10 mouse cellular contexts compared by ENCODE assay signal in genomic region chr4:119157186-119157585, GRCm38 (mm10). TPM values are rescaled to one million over a fixed set of nuclear protein-coding genes. Genes with fewer than 3 reads are reported as not detected.
A peak's percentile ranks its signal among the peaks of the same experiment; 100 is the strongest.
DNase-seq lines count a peak whose midpoint lies in the region; ATAC-seq and TF ChIP-seq lines count a peak whose summit lies in the region.
"Had no signal": no experiment of that assay in that cellular context is flagged by ENCODE, and none has a peak within 500 bp of the region (broad histone marks: within the 10 kb centered on the region; RNA-seq: fewer than 3 reads in every experiment).

No protein-coding gene starts in this region.

- no peak for TF ChIP-seq POLR2A in ES-Bruce4 (IDR thresholded peaks at IDR 0.05; ENCODE audit: insufficient read depth, low read length)

- H3K27ac ChIP-seq in intestine, postnatal 0 days (ENCODE audit: low read depth, low read length), result no peak overlapping the region
- no peak overlapping the region for H3K27ac ChIP-seq in intestine, embryonic 16.5 days (ENCODE audit: low read length)
- no peak overlapping the region for H3K27ac ChIP-seq in ES-Bruce4 (ENCODE audit: insufficient read depth, low read length)
- no peak overlapping the region for H3K27ac ChIP-seq in kidney, postnatal 0 days
- H3K27ac ChIP-seq in neural tube, embryonic 11.5 days (ENCODE audit: low read depth, low read length), result no peak overlapping the region
- H3K27ac ChIP-seq: limb, embryonic 12.5 days had no signal

- TF ChIP-seq EP300 in ES-Bruce4 (IDR thresholded peaks at IDR 0.05; ENCODE audit: insufficient read depth, low read depth, low read length), result no peak

- no peak overlapping the region for H3K9ac ChIP-seq in intestine, postnatal 0 days (ENCODE audit: low read depth, low read length)
- H3K9ac ChIP-seq in intestine, embryonic 16.5 days (ENCODE audit: low read depth, low read length), result no peak overlapping the region
- no peak overlapping the region for H3K9ac ChIP-seq in ES-Bruce4 (ENCODE audit: low read depth, poor library complexity, severe bottlenecking)
- H3K9ac ChIP-seq in kidney, postnatal 0 days (ENCODE audit: low read depth, low read length), result no peak overlapping the region
- H3K9ac ChIP-seq in neural tube, embryonic 11.5 days (ENCODE audit: low read length), result no peak overlapping the region
- H3K9ac ChIP-seq: limb, embryonic 12.5 days had no signal

- DNase-seq in A20 (ENCODE audit: low read depth, low spot score), result peak; percentile 68
- peak; percentile 47 for DNase-seq in cerebellum, adult 9-10 months
- DNase-seq in kidney, postnatal 0 days (ENCODE audit: low spot score), result peak; percentile 32
- DNase-seq in neural tube, embryonic 11.5 days (ENCODE audit: low spot score), result peak; percentile 58

- peak; percentile 70 for TF ChIP-seq CTCF in intestine, postnatal 0 days (IDR thresholded peaks at IDR 0.05; ENCODE audit: low read depth)
- peak; percentile 28 for TF ChIP-seq CTCF in ES-Bruce4 (IDR thresholded peaks at IDR 0.05; ENCODE audit: low read depth, low read length)
- TF ChIP-seq CTCF in kidney, postnatal 0 days (IDR thresholded peaks at IDR 0.05; ENCODE audit: low read depth), result peak; percentile 66

- no peaks in the 10 kb centered on the region for H3K27me3 ChIP-seq in intestine, postnatal 0 days (replicated peaks; ENCODE audit: control insufficient read depth, insufficient read depth, low read length)
- no peaks in the 10 kb centered on the region for H3K27me3 ChIP-seq in intestine, embryonic 16.5 days (replicated peaks; ENCODE audit: control insufficient read depth, insufficient read depth, low read length)
- H3K27me3 ChIP-seq in ES-Bruce4 (ENCODE audit: control insufficient read depth, insufficient read depth, low read length, poor library complexity, severe bottlenecking), result no peaks in the 10 kb centered on the region
- H3K27me3 ChIP-seq in kidney, postnatal 0 days (ENCODE audit: insufficient read depth, low read length), result no peaks in the 10 kb centered on the region
- no peaks in the 10 kb centered on the region for H3K27me3 ChIP-seq in neural tube, embryonic 11.5 days (ENCODE audit: control insufficient read depth, insufficient read depth, low read length)
- H3K27me3 ChIP-seq: limb, embryonic 12.5 days had no signal

- no peaks in the 10 kb centered on the region for H3K9me3 ChIP-seq in intestine, postnatal 0 days (ENCODE audit: control insufficient read depth)
- no peaks in the 10 kb centered on the region for H3K9me3 ChIP-seq in intestine, embryonic 16.5 days (ENCODE audit: control insufficient read depth, low read length)
- H3K9me3 ChIP-seq in ES-Bruce4 (replicated peaks; ENCODE audit: control insufficient read depth, insufficient read depth, low read length, poor library complexity, severe bottlenecking), result no peaks in the 10 kb centered on the region
- H3K9me3 ChIP-seq in kidney, postnatal 0 days (replicated peaks; ENCODE audit: low read length), result no peaks in the 10 kb centered on the region
- H3K9me3 ChIP-seq in neural tube, embryonic 11.5 days (ENCODE audit: control insufficient read depth, low read length), result no peaks in the 10 kb centered on the region
- H3K9me3 ChIP-seq: limb, embryonic 12.5 days had no signal

- no peak overlapping the region for H3K4me2 ChIP-seq in intestine, postnatal 0 days (replicated peaks; ENCODE audit: low read depth)
- H3K4me2 ChIP-seq in intestine, embryonic 16.5 days (ENCODE audit: low read depth, low read length), result no peak overlapping the region
- no peak overlapping the region for H3K4me2 ChIP-seq in kidney, postnatal 0 days (ENCODE audit: low read length)
- no peak overlapping the region for H3K4me2 ChIP-seq in neural tube, embryonic 11.5 days (ENCODE audit: low read depth)
- H3K4me2 ChIP-seq: limb, embryonic 12.5 days had no signal

- H3K4me1 ChIP-seq in intestine, postnatal 0 days (replicated peaks; ENCODE audit: control insufficient read depth, insufficient read depth, low read length), result no peaks in the 10 kb centered on the region
- no peaks in the 10 kb centered on the region for H3K4me1 ChIP-seq in intestine, embryonic 16.5 days (ENCODE audit: control insufficient read depth, insufficient read depth, low read length)
- no peaks in the 10 kb centered on the region for H3K4me1 ChIP-seq in ES-Bruce4 (ENCODE audit: control insufficient read depth, insufficient read depth, low read length)
- H3K4me1 ChIP-seq in kidney, postnatal 0 days (replicated peaks; ENCODE audit: insufficient read depth, low read length), result no peaks in the 10 kb centered on the region
- H3K4me1 ChIP-seq in neural tube, embryonic 11.5 days (ENCODE audit: control insufficient read depth, insufficient read depth, low read length), result no peaks in the 10 kb centered on the region
- H3K4me1 ChIP-seq: limb, embryonic 12.5 days had no signal

- 34% methylated on average over 2 of the region's 2 CpGs for WGBS in intestine, postnatal 0 days
- 35% methylated on average over 2 of the region's 2 CpGs for WGBS in intestine, embryonic 16.5 days
- WGBS in kidney, postnatal 0 days, result 23% methylated on average over 2 of the region's 2 CpGs
- WGBS in neural tube, embryonic 11.5 days, result 45% methylated on average over 2 of the region's 2 CpGs

- no peaks in the 10 kb centered on the region for H3K36me3 ChIP-seq in intestine, postnatal 0 days (ENCODE audit: control insufficient read depth, insufficient read depth)
- H3K36me3 ChIP-seq in intestine, embryonic 16.5 days (ENCODE audit: control insufficient read depth, insufficient read depth, low read length), result no peaks in the 10 kb centered on the region
- H3K36me3 ChIP-seq in ES-Bruce4 (ENCODE audit: control insufficient read depth, insufficient read depth, low read length, poor library complexity, severe bottlenecking), result no peaks in the 10 kb centered on the region
- no peaks in the 10 kb centered on the region for H3K36me3 ChIP-seq in kidney, postnatal 0 days (ENCODE audit: insufficient read depth, low read length)
- H3K36me3 ChIP-seq in neural tube, embryonic 11.5 days (ENCODE audit: control insufficient read depth, insufficient read depth, low read length), result no peaks in the 10 kb centered on the region
- H3K36me3 ChIP-seq: limb, embryonic 12.5 days had no signal

- H3K4me3 ChIP-seq in intestine, postnatal 0 days (ENCODE audit: low read depth, low read length), result no peak overlapping the region
- no peak overlapping the region for H3K4me3 ChIP-seq in intestine, embryonic 16.5 days (ENCODE audit: low read length)
- H3K4me3 ChIP-seq in ES-Bruce4 (ENCODE audit: low read depth, low read length), result no peak overlapping the region
- H3K4me3 ChIP-seq in kidney, postnatal 0 days (replicated peaks; ENCODE audit: low read depth, low read length), result no peak overlapping the region
- H3K4me3 ChIP-seq in neural tube, embryonic 11.5 days (ENCODE audit: low read depth, low read length), result no peak overlapping the region
- H3K4me3 ChIP-seq: erythroblast, embryonic 14.5 days; limb, embryonic 12.5 days had no signal

- no peak for ATAC-seq in intestine, postnatal 0 days
- no peak for ATAC-seq in intestine, embryonic 16.5 days
- ATAC-seq in kidney, postnatal 0 days (replicated peaks; ENCODE audit: low FRiP score, low read depth), result no peak
- ATAC-seq in neural tube, embryonic 11.5 days (ENCODE audit: insufficient read depth, low FRiP score, low TSS enrichment), result no peak
- no peak for ATAC-seq in frontal cortex, adult (ENCODE audit: low TSS enrichment)

RNA-seq across cellular contexts. Expression of gene Zfp691, which starts 16.8 kb away (rescaled TPM):
- 3.4 and 3.6 TPM in 2 replicates for polyA plus RNA-seq in intestine, postnatal 0 days (2015; fragmentation: Nextera tagmentation; extraction: Ambion mirVana)
- 4.3 and 5.0 TPM in 2 replicates for polyA plus RNA-seq in intestine, embryonic 16.5 days (2015; fragmentation: Nextera tagmentation; extraction: Ambion mirVana)
- 12.3 and 14.8 TPM in 2 replicates for polyA plus RNA-seq in ES-Bruce4 (2011; ENCODE audit: insufficient read depth, insufficient read length, low read depth, missing spikeins)
- polyA plus RNA-seq in kidney, postnatal 0 days (2015; fragmentation: Nextera tagmentation; extraction: Ambion mirVana), result 6.1 and 8.3 TPM in 2 replicates
- polyA plus RNA-seq in neural tube, embryonic 11.5 days (2014; fragmentation: Nextera tagmentation; extraction: Ambion mirVana), result 9.7 and 11.4 TPM in 2 replicates

RNA-seq across cellular contexts. Expression of gene Ermap, which starts 32.6 kb away (rescaled TPM):
- 0.05 and 0.18 TPM in 2 replicates for polyA plus RNA-seq in intestine, postnatal 0 days (2015; fragmentation: Nextera tagmentation; extraction: Ambion mirVana)
- polyA plus RNA-seq in intestine, embryonic 16.5 days (2015; fragmentation: Nextera tagmentation; extraction: Ambion mirVana), result 2.4 and 4.7 TPM in 2 replicates
- 0.37 and 0.52 TPM in 2 replicates for polyA plus RNA-seq in ES-Bruce4 (2011; ENCODE audit: insufficient read depth, insufficient read length, low read depth, missing spikeins)
- 0.29 and 0.31 TPM in 2 replicates for polyA plus RNA-seq in kidney, postnatal 0 days (2015; fragmentation: Nextera tagmentation; extraction: Ambion mirVana)
- 6.4 and 8.2 TPM in 2 replicates for polyA plus RNA-seq in neural tube, embryonic 11.5 days (2014; fragmentation: Nextera tagmentation; extraction: Ambion mirVana)

RNA-seq across cellular contexts. Expression of gene Svbp, which starts 37.9 kb away (rescaled TPM):
- polyA plus RNA-seq in intestine, postnatal 0 days (2015; fragmentation: Nextera tagmentation; extraction: Ambion mirVana), result 88.1 and 91.6 TPM in 2 replicates
- 92.4 and 100 TPM in 2 replicates for polyA plus RNA-seq in intestine, embryonic 16.5 days (2015; fragmentation: Nextera tagmentation; extraction: Ambion mirVana)
- 34.2 and 39.1 TPM in 2 replicates for polyA plus RNA-seq in ES-Bruce4 (2011; ENCODE audit: insufficient read depth, insufficient read length, low read depth, missing spikeins)
- polyA plus RNA-seq in kidney, postnatal 0 days (2015; fragmentation: Nextera tagmentation; extraction: Ambion mirVana), result 138 and 150 TPM in 2 replicates
- 172 and 179 TPM in 2 replicates for polyA plus RNA-seq in neural tube, embryonic 11.5 days (2014; fragmentation: Nextera tagmentation; extraction: Ambion mirVana)

RNA-seq across cellular contexts. Expression of gene Slc2a1, which starts 48.7 kb away (rescaled TPM):
- polyA plus RNA-seq in intestine, postnatal 0 days (2015; fragmentation: Nextera tagmentation; extraction: Ambion mirVana), result 18.1 and 19.0 TPM in 2 replicates
- 149 and 156 TPM in 2 replicates for polyA plus RNA-seq in intestine, embryonic 16.5 days (2015; fragmentation: Nextera tagmentation; extraction: Ambion mirVana)
- polyA plus RNA-seq in ES-Bruce4 (2011; ENCODE audit: insufficient read depth, insufficient read length, low read depth, missing spikeins), result 682 and 697 TPM in 2 replicates
- 57.5 and 58.0 TPM in 2 replicates for polyA plus RNA-seq in kidney, postnatal 0 days (2015; fragmentation: Nextera tagmentation; extraction: Ambion mirVana)
- polyA plus RNA-seq in neural tube, embryonic 11.5 days (2014; fragmentation: Nextera tagmentation; extraction: Ambion mirVana), result 151 and 162 TPM in 2 replicates
